Comparison of ENCODE assay signal across 17 mouse cellular contexts in the genomic region with DNA sequence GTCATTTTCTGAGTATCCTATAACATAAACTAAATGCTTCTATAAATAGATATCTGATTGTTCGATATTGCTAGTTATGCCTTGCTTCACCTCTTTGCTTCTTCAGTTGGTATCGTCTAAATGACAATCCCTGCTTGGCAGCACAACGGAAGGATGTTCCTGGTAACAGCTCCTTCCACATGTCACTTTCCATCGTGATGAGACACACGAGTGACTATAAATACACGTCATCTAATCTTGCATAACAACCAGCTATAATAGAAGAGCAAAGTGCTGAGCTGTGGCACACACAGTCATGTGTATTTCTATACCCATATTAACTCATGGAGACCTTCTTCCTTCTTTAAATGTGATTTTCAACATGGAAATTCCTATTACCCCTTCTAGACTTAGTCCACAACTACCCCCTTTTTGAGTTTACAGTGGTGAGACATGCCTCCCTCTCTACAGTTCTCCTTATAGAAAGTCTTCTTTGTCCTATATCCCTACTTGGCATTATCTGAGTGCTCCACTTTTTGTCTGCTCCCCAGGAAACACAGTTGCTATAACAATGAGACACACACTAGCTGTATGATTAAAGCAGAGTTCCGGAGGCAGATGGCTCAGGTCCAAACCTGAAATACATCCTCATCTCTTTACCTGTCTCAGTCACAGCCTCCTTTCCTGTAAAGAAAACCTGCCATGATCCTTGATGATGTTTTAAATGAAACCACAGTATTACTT. TPM values are rescaled to one million over a fixed set of nuclear protein-coding genes. Genes with fewer than 3 reads are reported as not detected.
"Had no signal": no experiment of that assay in that cellular context is flagged by ENCODE, and none has a peak within 500 bp of the region (broad histone marks: within the 10 kb centered on the region; RNA-seq: fewer than 3 reads in every experiment).

No protein-coding gene starts in this region.

- ATAC-seq: inflammation-experienced regulatory T-cells, adult 6 months; intestine, postnatal 0 days; midbrain, embryonic 13.5 days had no signal

- H3K27me3 ChIP-seq: limb, embryonic 13.5 days; midbrain, embryonic 13.5 days; neural tube, embryonic 15.5 days had no signal

- H3K27ac ChIP-seq: kidney, postnatal 0 days; limb, embryonic 13.5 days; liver, embryonic 14.5 days; midbrain, embryonic 13.5 days; neural tube, embryonic 15.5 days had no signal

- H3K9me3 ChIP-seq: limb, embryonic 13.5 days; midbrain, embryonic 13.5 days; neural tube, embryonic 15.5 days had no signal

- DNase-seq: kidney, adult 9 months; kidney, postnatal 36 days; left cerebral cortex, postnatal 4 days; lung, adult 18-20 months; right cerebral cortex, postnatal 25 days; spleen, adult 18-20 months; thymus, adult 18-20 months; thymus, postnatal 14 days had no signal

- H3K4me3 ChIP-seq: limb, embryonic 13.5 days; midbrain, embryonic 13.5 days; myocyte; neural tube, embryonic 15.5 days had no signal

- H3K36me3 ChIP-seq: limb, embryonic 13.5 days; midbrain, embryonic 13.5 days; neural tube, embryonic 15.5 days had no signal

- H3K4me2 ChIP-seq: limb, embryonic 13.5 days; midbrain, embryonic 13.5 days; neural tube, embryonic 15.5 days had no signal

- H3K9ac ChIP-seq: limb, embryonic 13.5 days; liver, embryonic 14.5 days; midbrain, embryonic 13.5 days; neural tube, embryonic 15.5 days had no signal

- H3K4me1 ChIP-seq: limb, embryonic 13.5 days; neural tube, embryonic 15.5 days had no signal

RNA-seq across cellular contexts. Expression of gene Grem2, which starts 8.0 kb away (rescaled TPM):
- total RNA-seq: megakaryocyte-erythroid progenitor cell, adult 5-6 weeks had no signal
- polyA plus RNA-seq: inflammation-experienced regulatory T-cells, adult 6 months had no signal
